Mouse (Mus musculus) thymus, postnatal 25 days (tissue): ENCODE measurements around the gene Mcrip2.

Experiments
- DNase-seq: peaks from one replicate; pipeline ENCODE4 v3.0.0; 2022

Mcrip2 gene

GRCm38 (mm10) chr17:25863681-25864080 is 4.9 kb downstream of the Mcrip2 start:
- no peak for DNase-seq

GRCm38 (mm10) chr17:25861704-25862612 is 6.6 kb downstream of the Mcrip2 start:
- DNase-seq, result no peak

- DNase-seq, result peak; percentile 87
These were observed 7.5 kb downstream of the Mcrip2 start, which contains the start of gene Wdr90 for GRCm38 (mm10) chr17:25860832-25861703. Gene Wdr90 (minus strand): TSS chr17:25861501.

- DNase-seq, result no peak
These were observed 8.3 kb downstream of the Mcrip2 start for GRCm38 (mm10) chr17:25860229-25860628.

- peak; percentile 97 for DNase-seq
These were observed 24.1 kb downstream of the Mcrip2 start, which contains the start of gene Rhot2 for GRCm38 (mm10) chr17:25844396-25844901. Gene Rhot2 (minus strand): TSS chr17:25844851.

GRCm38 (mm10) chr17:25843636-25844395 is 24.7 kb downstream of the Mcrip2 start:
- no peak for DNase-seq

GRCm38 (mm10) chr17:25843122-25843521 is 25.4 kb downstream of the Mcrip2 start:
- no peak for DNase-seq

- no peak for DNase-seq
These were observed 26.1 kb downstream of the Mcrip2 start for GRCm38 (mm10) chr17:25842509-25842908.

GRCm38 (mm10) chr17:25841117-25841880 is 27.3 kb downstream of the Mcrip2 start, which contains the start of gene Gm20683:
Gene Gm20683 (minus strand): TSS chr17:25841763.
- DNase-seq, result no peak

GRCm38 (mm10) chr17:25840519-25840918 is 28.0 kb downstream of the Mcrip2 start:
- no peak for DNase-seq

GRCm38 (mm10) chr17:25839455-25840235 is 28.9 kb downstream of the Mcrip2 start:
- DNase-seq, result no peak

GRCm38 (mm10) chr17:25838904-25839303 is 29.7 kb downstream of the Mcrip2 start:
- DNase-seq, result no peak

GRCm38 (mm10) chr17:25837533-25837932 is 31.0 kb downstream of the Mcrip2 start:
- no peak for DNase-seq

- DNase-seq, result peak; percentile 47
These were observed 31.5 kb downstream of the Mcrip2 start, which contains the start of gene Rhbdl1 for GRCm38 (mm10) chr17:25837076-25837410. Gene Rhbdl1 (minus strand): TSS chr17:25837295.

- DNase-seq, result peak; percentile 34
These were observed 32.0 kb downstream of the Mcrip2 start for GRCm38 (mm10) chr17:25836397-25837075.

GRCm38 (mm10) chr17:25835816-25836215 is 32.7 kb downstream of the Mcrip2 start:
- DNase-seq, result no peak

GRCm38 (mm10) chr17:25835301-25835700 is 33.3 kb downstream of the Mcrip2 start:
- DNase-seq, result no peak

- DNase-seq, result no peak
These were observed 33.9 kb downstream of the Mcrip2 start for GRCm38 (mm10) chr17:25834595-25835222.

- DNase-seq, result no peak
These were observed 34.5 kb downstream of the Mcrip2 start for GRCm38 (mm10) chr17:25833961-25834594.
